Mouse (Mus musculus) liver, embryonic 13.5 days (tissue): ENCODE measurements around the gene Fam163a. TPM values are rescaled to one million over a fixed set of nuclear protein-coding genes. Genes with fewer than 3 reads are reported as not detected.

Experiments
- ATAC-seq: fragments of 200-750 bp; cut with Nextera tagmentation; 2 replicates; pipeline ENCODE4 v1.8.0; 2017; ENCODE audit warnings: low read depth, mild to moderate bottlenecking, moderate number of reproducible peaks, moderate library complexity
- DNase-seq: peaks from one replicate; pipeline ENCODE4 v3.0.0; 2022
- H3K27ac ChIP-seq: fragments of 300-500 bp; sonication (generic); 2 replicates; pipeline ENCODE4 v1.5.1; 2015; ENCODE audit warnings: moderate library complexity, mild to moderate bottlenecking, inconsistent platforms
- H3K27me3 ChIP-seq: fragments of 300-500 bp; sonication (generic); 2 replicates; pipeline ENCODE4 v1.6.1; 2015; ENCODE audit warnings: mild to moderate bottlenecking, inconsistent platforms
- H3K36me3 ChIP-seq: fragments of 300-500 bp; sonication (generic); 2 replicates; pipeline ENCODE4 v1.6.1; 2015; ENCODE audit warnings: mild to moderate bottlenecking, inconsistent platforms
- H3K4me1 ChIP-seq: fragments of 300-500 bp; sonication (generic); replicated peaks from 2 replicates; pipeline ENCODE4 v1.6.1; 2015; ENCODE audit warnings: inconsistent platforms
- H3K4me2 ChIP-seq: fragments of 300-500 bp; sonication (generic); 2 replicates; pipeline ENCODE4 v1.6.1; 2015; ENCODE audit warnings: inconsistent platforms, mild to moderate bottlenecking, moderate library complexity
- H3K4me3 ChIP-seq: fragments of 300-500 bp; sonication (generic); replicated peaks from 2 replicates; pipeline ENCODE4 v1.5.1; 2015; ENCODE audit warnings: mild to moderate bottlenecking, inconsistent platforms
- H3K9ac ChIP-seq: fragments of 300-500 bp; sonication (generic); 2 replicates; pipeline ENCODE4 v1.6.1; 2015; ENCODE audit warnings: mild to moderate bottlenecking, inconsistent platforms
- H3K9me3 ChIP-seq: fragments of 300-500 bp; sonication (generic); replicated peaks from 2 replicates; pipeline ENCODE4 v1.6.1; 2016; ENCODE audit warnings: inconsistent platforms
- WGBS: fragments of 180-500 bp; shearing (Covaris S2); methylation state at CpG from one replicate; pipeline ENCODE4 v1.1.7; 2015; ENCODE audit not compliant: insufficient replicate concordance; 5-methylcytosine and 5-hydroxymethylcytosine counted together
- polyA plus RNA-seq: library from polyadenylated mRNA; unstranded; fragments of >200 nt; fragmentation: Nextera tagmentation; extraction: Ambion mirVana; gene quantifications from 2 replicates; pipeline ENCODE4 v1.2.1, GENCODE M21; 2015

Gene Fam163a
- polyA plus RNA-seq, 1 experiment from 2014 or later: 0.06 TPM

- no peak overlapping the region for H3K9ac ChIP-seq
- no peak overlapping the region for H3K4me2 ChIP-seq
- WGBS: 49% methylated on average over 5 of the region's 5 CpGs
- H3K4me3 ChIP-seq: no peak overlapping the region
- no peaks in the 10 kb centered on the region for H3K36me3 ChIP-seq
- no peak overlapping the region for H3K27ac ChIP-seq
- H3K4me1 ChIP-seq: peaks cover 16% of the 10 kb centered on the region; the same call in 1 of the 2 replicates
- peak; percentile 22 for DNase-seq
- no peak for ATAC-seq
- no peaks in the 10 kb centered on the region for H3K27me3 ChIP-seq
- no peaks in the 10 kb centered on the region for H3K9me3 ChIP-seq
These were observed 119.1 kb downstream of the Fam163a start for GRCm38 (mm10) chr1:156085770-156086169.

DNA sequence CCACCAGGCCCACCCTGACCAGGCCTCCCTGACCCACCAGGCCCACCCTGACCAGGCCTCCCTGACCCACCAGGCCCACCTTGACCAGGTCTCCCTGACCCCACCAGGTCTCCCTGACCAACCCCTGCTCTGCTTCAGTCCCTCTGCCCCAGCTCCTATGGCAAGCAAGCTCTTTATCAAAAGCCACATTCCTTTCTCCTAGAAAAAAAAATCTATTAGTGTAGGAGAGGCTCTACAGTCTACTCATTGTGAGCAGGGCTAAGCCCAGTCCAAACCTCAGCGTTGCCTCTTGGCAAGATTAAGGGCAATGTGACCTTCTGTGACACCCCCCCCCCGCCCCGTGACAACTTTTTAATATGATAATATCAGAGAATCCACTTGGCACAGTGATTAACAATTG is 120.2 kb downstream of the Fam163a start:
- Histone ChIP-seq H3K27ac (no peak overlapping the region), H3K9ac (no peak overlapping the region), H3K9me3 (no peaks in the 10 kb centered on the region), H3K4me3 (no peak overlapping the region), H3K4me2 (no peak overlapping the region), H3K36me3 (no peaks in the 10 kb centered on the region), H3K4me1 (peaks cover 6% of the 10 kb centered on the region; the same call in 1 of the 2 replicates), H3K27me3 (no peaks in the 10 kb centered on the region)
- WGBS: 45% methylated on average over 3 of the region's 3 CpGs
- ATAC-seq: no peak
- DNase-seq: no peak

GRCm38 (mm10) chr1:156077655-156078054 is 127.2 kb downstream of the Fam163a start:
- H3K27me3 ChIP-seq: no peaks in the 10 kb centered on the region
- WGBS: 39% methylated on average over 3 of the region's 3 CpGs
- H3K4me2 ChIP-seq: no peak overlapping the region
- ATAC-seq (no peak), DNase-seq (no peak)
- no peak overlapping the region for H3K4me3 ChIP-seq
- H3K27ac ChIP-seq: no peak overlapping the region
- no peaks in the 10 kb centered on the region for H3K36me3 ChIP-seq
- H3K4me1 ChIP-seq: peaks cover 20% of the 10 kb centered on the region
- no peaks in the 10 kb centered on the region for H3K9me3 ChIP-seq
- no peak overlapping the region for H3K9ac ChIP-seq

DNA sequence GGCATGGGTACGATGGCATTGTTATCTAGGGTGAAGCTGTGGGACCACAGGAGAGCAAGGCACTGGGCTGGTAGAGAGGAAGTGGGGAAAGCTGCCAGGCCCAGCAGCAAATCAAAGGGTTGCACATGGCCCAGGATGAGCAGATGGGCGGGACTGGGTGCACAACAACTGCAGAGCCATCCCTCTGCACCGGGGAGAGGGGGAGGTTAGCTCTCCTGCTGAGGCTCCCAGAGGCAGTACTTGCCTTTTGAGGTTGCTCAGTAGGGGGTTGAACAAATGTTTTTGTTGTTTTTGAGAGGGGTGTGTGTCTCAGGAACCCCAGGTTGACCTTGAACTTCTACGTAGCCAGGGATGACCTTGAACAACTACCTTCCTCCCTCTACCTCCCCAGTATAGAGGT is 128.4 kb downstream of the Fam163a start:
- Histone ChIP-seq H3K9ac (no peak overlapping the region), H3K9me3 (no peaks in the 10 kb centered on the region), H3K4me3 (no peak overlapping the region), H3K27me3 (no peaks in the 10 kb centered on the region), H3K4me2 (no peak overlapping the region), H3K36me3 (no peaks in the 10 kb centered on the region), H3K27ac (no peak overlapping the region), H3K4me1 (peaks cover 20% of the 10 kb centered on the region)
- ATAC-seq (no peak), DNase-seq (no peak)
- WGBS: 42% methylated on average over 4 of the region's 4 CpGs

- ATAC-seq (no peak), DNase-seq (no peak)
- no peak overlapping the region for H3K27ac ChIP-seq
- H3K4me2 ChIP-seq: no peak overlapping the region
- H3K4me1 ChIP-seq: peaks cover 26% of the 10 kb centered on the region
- H3K36me3 ChIP-seq: no peaks in the 10 kb centered on the region
- no peak overlapping the region for H3K9ac ChIP-seq
- no peak overlapping the region for H3K4me3 ChIP-seq
- H3K27me3 ChIP-seq: no peaks in the 10 kb centered on the region
- 54% methylated on average over 8 of the region's 8 CpGs for WGBS
- H3K9me3 ChIP-seq: no peaks in the 10 kb centered on the region
These were observed 130.3 kb downstream of the Fam163a start for GRCm38 (mm10) chr1:156074575-156074974.

GRCm38 (mm10) chr1:156073169-156073821 is 131.5 kb downstream of the Fam163a start:
- Histone ChIP-seq H3K4me3 (no peak overlapping the region), H3K4me1 (peaks cover 26% of the 10 kb centered on the region), H3K36me3 (peaks cover 8% of the 10 kb centered on the region; the same call in 1 of the 2 replicates), H3K9ac (no peak overlapping the region), H3K27ac (peak overlapping the region; percentile 53), H3K4me2 (no peak overlapping the region), H3K27me3 (no peaks in the 10 kb centered on the region), H3K9me3 (no peaks in the 10 kb centered on the region)
- ATAC-seq: peak; percentile 72
- DNase-seq: no peak
- WGBS: 54% methylated on average over 15 of the region's 15 CpGs

GRCm38 (mm10) chr1:156070106-156070505 is 134.7 kb downstream of the Fam163a start:
- peaks cover 38% of the 10 kb centered on the region for H3K36me3 ChIP-seq

GRCm38 (mm10) chr1:156066133-156066532 is 138.7 kb downstream of the Fam163a start:
- no peak overlapping the region for H3K4me2 ChIP-seq
- peaks cover 6% of the 10 kb centered on the region; the same call in 1 of the 2 replicates for H3K4me1 ChIP-seq
- no peaks in the 10 kb centered on the region for H3K9me3 ChIP-seq
- WGBS: 64% methylated on average over 3 of the region's 3 CpGs
- H3K27ac ChIP-seq: no peak overlapping the region
- no peak overlapping the region for H3K4me3 ChIP-seq
- no peak for DNase-seq
- ATAC-seq: no peak
- no peak overlapping the region for H3K9ac ChIP-seq
- H3K27me3 ChIP-seq: no peaks in the 10 kb centered on the region
- peaks cover 75% of the 10 kb centered on the region for H3K36me3 ChIP-seq

More at GRCm38 (mm10) chr1:156070106-156070505, 134.7 kb downstream of the Fam163a start:
- Histone ChIP-seq H3K4me2 (no peak overlapping the region), H3K4me3 (no peak overlapping the region), H3K9me3 (no peaks in the 10 kb centered on the region), H3K27me3 (no peaks in the 10 kb centered on the region), H3K4me1 (peaks cover 20% of the 10 kb centered on the region), H3K27ac (no peak overlapping the region), H3K9ac (no peak overlapping the region)
- ATAC-seq (no peak), DNase-seq (no peak)
- 70% methylated on average over 14 of the region's 14 CpGs for WGBS

DNA sequence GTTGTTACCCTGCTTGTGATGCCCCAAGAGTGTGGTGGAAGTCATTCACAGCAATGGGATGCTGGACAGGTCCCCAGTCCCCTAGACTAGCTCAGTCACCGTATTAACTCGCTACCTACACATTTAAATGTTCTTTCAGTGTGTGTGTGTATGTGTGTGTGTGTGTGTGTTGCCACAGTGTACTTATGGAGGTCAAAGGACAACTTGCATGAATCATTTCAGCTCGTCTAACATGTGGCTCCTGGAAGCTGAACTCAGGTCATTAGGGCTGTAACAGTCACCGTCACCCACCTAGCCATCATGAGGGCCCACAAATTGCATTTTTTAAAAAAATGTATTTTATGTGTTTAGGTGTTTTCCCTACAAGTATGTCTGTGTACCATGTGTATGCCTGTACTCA is 142.6 kb downstream of the Fam163a start:
- Histone ChIP-seq H3K36me3 (peaks cover 87% of the 10 kb centered on the region), H3K4me2 (no peak overlapping the region), H3K9me3 (no peaks in the 10 kb centered on the region), H3K9ac (no peak overlapping the region), H3K4me3 (no peak overlapping the region), H3K27ac (no peak overlapping the region), H3K27me3 (no peaks in the 10 kb centered on the region), H3K4me1 (0 out of 2 replicates have a peak, but pooled peaks cover 3% of the 10 kb centered on the region)
- ATAC-seq (0 out of 2 replicates have a peak, but pooled peaks have one; percentile 15), DNase-seq (no peak)
- WGBS: 85% methylated on average over 4 of the region's 4 CpGs

GRCm38 (mm10) chr1:156058207-156058606 is 146.6 kb downstream of the Fam163a start:
- no peak overlapping the region for H3K4me3 ChIP-seq
- no peak overlapping the region for H3K27ac ChIP-seq
- no peaks in the 10 kb centered on the region for H3K27me3 ChIP-seq
- no peak overlapping the region for H3K4me2 ChIP-seq
- H3K4me1 ChIP-seq: 0 out of 2 replicates have a peak, but pooled peaks cover 3% of the 10 kb centered on the region
- H3K36me3 ChIP-seq: peaks cover 84% of the 10 kb centered on the region
- ATAC-seq (no peak), DNase-seq (no peak)
- 75% methylated on average over 2 of the region's 2 CpGs for WGBS
- H3K9ac ChIP-seq: no peak overlapping the region
- H3K9me3 ChIP-seq: no peaks in the 10 kb centered on the region

GRCm38 (mm10) chr1:156046688-156047087 is 158.1 kb downstream of the Fam163a start:
- Histone ChIP-seq H3K9ac (no peak overlapping the region), H3K4me3 (no peak overlapping the region), H3K36me3 (peaks cover 90% of the 10 kb centered on the region), H3K27ac (no peak overlapping the region), H3K4me1 (peaks cover 50% of the 10 kb centered on the region), H3K27me3 (no peaks in the 10 kb centered on the region), H3K9me3 (no peaks in the 10 kb centered on the region), H3K4me2 (no peak overlapping the region)
- no peak for ATAC-seq
- 86% methylated on average over 3 of the region's 3 CpGs for WGBS
- DNase-seq: no peak

DNA sequence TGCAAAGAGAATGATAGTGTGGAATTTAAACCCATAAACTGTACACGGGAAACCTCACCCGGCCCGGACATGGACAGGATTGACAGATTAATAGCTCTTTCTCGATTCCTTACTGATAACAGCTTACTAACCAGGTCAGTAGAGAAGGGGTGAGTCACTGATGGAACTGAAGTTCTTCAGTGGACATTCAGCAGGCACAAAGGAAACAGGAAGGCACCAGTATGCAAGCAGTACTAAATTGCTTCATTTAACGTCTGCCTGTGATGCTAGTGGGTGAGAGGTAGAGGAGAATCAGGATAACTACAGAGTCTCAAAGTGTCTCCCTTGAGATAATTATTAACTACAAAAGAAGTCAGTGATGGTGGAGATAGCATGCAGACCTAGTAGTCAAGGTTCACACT is 160.6 kb downstream of the Fam163a start:
- Histone ChIP-seq H3K4me2 (peak overlapping the region; percentile 2; the same call in 1 of the 2 replicates), H3K27ac (0 out of 2 replicates have a peak overlapping the region, but pooled peaks have one; percentile 39), H3K4me1 (peaks cover 65% of the 10 kb centered on the region), H3K27me3 (no peaks in the 10 kb centered on the region), H3K4me3 (no peak overlapping the region), H3K36me3 (peaks cover 66% of the 10 kb centered on the region), H3K9ac (no peak overlapping the region), H3K9me3 (no peaks in the 10 kb centered on the region)
- no peak for DNase-seq
- no peak for ATAC-seq
- WGBS: 58% methylated on average over 5 of the region's 5 CpGs
